In genomic region chrX:56755646-56756045, GRCm38 (mm10) we compare ENCODE assay signal across 10 mouse cellular contexts. TPM values are rescaled to one million over a fixed set of nuclear protein-coding genes. Genes with fewer than 3 reads are reported as not detected.
DNase-seq lines count a peak whose midpoint lies in the region; ATAC-seq and TF ChIP-seq lines count a peak whose summit lies in the region.
"Had no signal": no experiment of that assay in that cellular context is flagged by ENCODE, and none has a peak within 500 bp of the region (broad histone marks: within the 10 kb centered on the region; RNA-seq: fewer than 3 reads in every experiment).

No protein-coding gene starts in this region.

- H3K4me3 ChIP-seq in kidney, embryonic 15.5 days (replicated peaks), result no peak overlapping the region
- H3K4me3 ChIP-seq in E14TG2a.4 (replicated peaks; ENCODE audit: low read length), result no peak overlapping the region
- H3K4me3 ChIP-seq in embryonic facial prominence, embryonic 10.5 days, result no peak overlapping the region
- H3K4me3 ChIP-seq: hindbrain, embryonic 15.5 days; myocyte had no signal

- DNase-seq in kidney, adult 8-10 months, result peak; percentile 24 to 49
- DNase-seq in adrenal gland, adult 2 months, result peak; percentile 38
- peak; percentile 14 for DNase-seq in embryonic facial prominence, embryonic 10.5 days (ENCODE audit: low spot score)
- DNase-seq in lung, adult 18-20 months, result peak; percentile 35 to 64
- DNase-seq in frontal cortex, postnatal 14 days (ENCODE audit: low spot score in 2 of 2), result no peak

- TF ChIP-seq CTCF in E14TG2a.4 (conservative IDR thresholded peaks at IDR 0.05; ENCODE audit: low read length), result peak; percentile 50

- WGBS in kidney, embryonic 15.5 days, result 55% methylated on average over 2 of the region's 2 CpGs
- 50% methylated on average over 2 of the region's 2 CpGs for WGBS in embryonic facial prominence, embryonic 10.5 days

- no peaks in the 10 kb centered on the region for H3K36me3 ChIP-seq in kidney, embryonic 15.5 days
- H3K36me3 ChIP-seq in E14TG2a.4 (ENCODE audit: insufficient read depth, low read length), result no peaks in the 10 kb centered on the region
- H3K36me3 ChIP-seq in embryonic facial prominence, embryonic 10.5 days (replicated peaks), result no peaks in the 10 kb centered on the region
- H3K36me3 ChIP-seq: hindbrain, embryonic 15.5 days had no signal

- H3K9me3 ChIP-seq in kidney, embryonic 15.5 days (replicated peaks), result no peaks in the 10 kb centered on the region
- H3K9me3 ChIP-seq in E14TG2a.4 (ENCODE audit: low read length), result no peaks in the 10 kb centered on the region
- H3K9me3 ChIP-seq in embryonic facial prominence, embryonic 10.5 days, result no peaks in the 10 kb centered on the region
- H3K9me3 ChIP-seq: hindbrain, embryonic 15.5 days had no signal

- no peak overlapping the region for H3K9ac ChIP-seq in kidney, embryonic 15.5 days
- H3K9ac ChIP-seq: hindbrain, embryonic 15.5 days had no signal

- no peak for ATAC-seq in kidney, embryonic 15.5 days (replicated peaks; ENCODE audit: low FRiP score)
- no peak for ATAC-seq in monocyte, adult 5-6 weeks (replicated peaks; ENCODE audit: insufficient number of reproducible peaks, low FRiP score, low TSS enrichment, poor library complexity, severe bottlenecking)

- H3K4me2 ChIP-seq in kidney, embryonic 15.5 days, result no peak overlapping the region
- H3K4me2 ChIP-seq: hindbrain, embryonic 15.5 days had no signal

- no peak overlapping the region for H3K27ac ChIP-seq in kidney, embryonic 15.5 days
- no peak overlapping the region for H3K27ac ChIP-seq in embryonic facial prominence, embryonic 10.5 days (replicated peaks)
- H3K27ac ChIP-seq: hindbrain, embryonic 15.5 days had no signal

- H3K27me3 ChIP-seq in kidney, embryonic 15.5 days, result no peaks in the 10 kb centered on the region
- H3K27me3 ChIP-seq in E14TG2a.4 (ENCODE audit: insufficient read depth, low read length), result no peaks in the 10 kb centered on the region
- no peaks in the 10 kb centered on the region for H3K27me3 ChIP-seq in embryonic facial prominence, embryonic 10.5 days (replicated peaks; ENCODE audit: low read depth, poor library complexity, severe bottlenecking)
- H3K27me3 ChIP-seq: hindbrain, embryonic 15.5 days had no signal

- H3K4me1 ChIP-seq in kidney, embryonic 15.5 days, result no peaks in the 10 kb centered on the region
- H3K4me1 ChIP-seq in E14TG2a.4 (replicated peaks; ENCODE audit: low read depth, low read length), result no peaks in the 10 kb centered on the region
- H3K4me1 ChIP-seq in embryonic facial prominence, embryonic 10.5 days, result no peaks in the 10 kb centered on the region
- H3K4me1 ChIP-seq: hindbrain, embryonic 15.5 days had no signal

RNA-seq across cellular contexts. Expression of gene Fhl1, which starts 24.1 kb away (rescaled TPM):
- polyA plus RNA-seq in kidney, embryonic 15.5 days (2015; fragmentation: Nextera tagmentation; extraction: Ambion mirVana), result 89.6 and 89.8 TPM in 2 replicates
- total RNA-seq in adrenal gland, adult 2 months (2021), result 10 to 100 TPM; 27.9 to 59.4 TPM
- 31.5 and 35.3 TPM in 2 replicates for polyA plus RNA-seq in adrenal gland, adult 2 months (2012; rRNA removed)
- polyA plus RNA-seq in embryonic facial prominence, embryonic 10.5 days (2016; fragmentation: Nextera tagmentation; extraction: Ambion mirVana), result 42.7 and 57.6 TPM in 2 replicates
- 0.67 to 22.2 TPM (median 0.96 TPM) in 3 replicates for total RNA-seq in monocyte, adult 5-6 weeks (2017)

Comparison
In these comparisons a context has a peak if more than half of its experiments do, and no peak if none do; other contexts are left out.
1. DNase-seq: peak in kidney, adult 8-10 months (2 of 2), adrenal gland, adult 2 months (single experiment), embryonic facial prominence, embryonic 10.5 days (single experiment) and lung, adult 18-20 months (2 of 2); none in frontal cortex, postnatal 14 days (0 of 2).